Mouse (Mus musculus) forebrain, embryonic 15.5 days (tissue): Measurements from ENCODE around the gene Rbm34. TPM values are rescaled to one million over a fixed set of nuclear protein-coding genes. Genes with fewer than 3 reads are reported as not detected.
A peak's percentile ranks its signal among the peaks of the same experiment; 100 is the strongest.
"Not testable (repeated sequence)": the region's sequence is repeated elsewhere in the genome, so short reads cannot be mapped to it uniquely, and the experiment has no call there.

Experiments
- ATAC-seq: fragments of 200-750 bp; cut with Nextera tagmentation; replicated peaks from 2 replicates; pipeline ENCODE4 v1.8.0; 2017; ENCODE audit warnings: mild to moderate bottlenecking, moderate TSS enrichment, moderate library complexity
- H3K27ac ChIP-seq: fragments of 300-500 bp; sonication (generic); replicated peaks from 2 replicates; pipeline ENCODE4 v1.5.1; 2015; ENCODE audit warnings: mild to moderate bottlenecking, inconsistent platforms
- H3K27me3 ChIP-seq: fragments of 300-500 bp; sonication (generic); 2 replicates; pipeline ENCODE4 v1.6.1; 2015; ENCODE audit warnings: inconsistent platforms
- H3K36me3 ChIP-seq: fragments of 300-500 bp; sonication (generic); 2 replicates; pipeline ENCODE4 v1.6.1; 2015; ENCODE audit warnings: mild to moderate bottlenecking, inconsistent platforms
- H3K4me1 ChIP-seq: fragments of 300-500 bp; sonication (generic); 2 replicates; pipeline ENCODE4 v1.6.1; 2015; ENCODE audit warnings: inconsistent platforms
- H3K4me2 ChIP-seq: fragments of 300-500 bp; sonication (generic); replicated peaks from 2 replicates; pipeline ENCODE4 v1.6.1; 2015; ENCODE audit warnings: mild to moderate bottlenecking, inconsistent platforms
- H3K4me3 ChIP-seq: fragments of 300-500 bp; sonication (generic); 2 replicates; pipeline ENCODE4 v1.5.1; 2015; ENCODE audit warnings: mild to moderate bottlenecking, inconsistent platforms
- H3K9ac ChIP-seq: fragments of 300-500 bp; sonication (generic); replicated peaks from 2 replicates; pipeline ENCODE4 v1.6.1; 2015; ENCODE audit warnings: mild to moderate bottlenecking, inconsistent platforms
- H3K9me3 ChIP-seq: fragments of 300-500 bp; sonication (generic); 2 replicates; pipeline ENCODE4 v1.6.1; 2016; ENCODE audit warnings: inconsistent platforms
- WGBS: fragments of 180-500 bp; shearing (Covaris S2); methylation state at CpG from one replicate; pipeline ENCODE4 v1.1.7; 2015; ENCODE audit warnings: mixed read lengths; 5-methylcytosine and 5-hydroxymethylcytosine counted together
- polyA plus RNA-seq: library from polyadenylated mRNA; unstranded; fragments of >200 nt; fragmentation: Nextera tagmentation; extraction: Ambion mirVana; gene quantifications from 2 replicates; pipeline ENCODE4 v1.2.1, GENCODE M21; 2015

Rbm34 gene
- polyA plus RNA-seq, 1 experiment from 2014 or later, result 26.4 TPM

DNA sequence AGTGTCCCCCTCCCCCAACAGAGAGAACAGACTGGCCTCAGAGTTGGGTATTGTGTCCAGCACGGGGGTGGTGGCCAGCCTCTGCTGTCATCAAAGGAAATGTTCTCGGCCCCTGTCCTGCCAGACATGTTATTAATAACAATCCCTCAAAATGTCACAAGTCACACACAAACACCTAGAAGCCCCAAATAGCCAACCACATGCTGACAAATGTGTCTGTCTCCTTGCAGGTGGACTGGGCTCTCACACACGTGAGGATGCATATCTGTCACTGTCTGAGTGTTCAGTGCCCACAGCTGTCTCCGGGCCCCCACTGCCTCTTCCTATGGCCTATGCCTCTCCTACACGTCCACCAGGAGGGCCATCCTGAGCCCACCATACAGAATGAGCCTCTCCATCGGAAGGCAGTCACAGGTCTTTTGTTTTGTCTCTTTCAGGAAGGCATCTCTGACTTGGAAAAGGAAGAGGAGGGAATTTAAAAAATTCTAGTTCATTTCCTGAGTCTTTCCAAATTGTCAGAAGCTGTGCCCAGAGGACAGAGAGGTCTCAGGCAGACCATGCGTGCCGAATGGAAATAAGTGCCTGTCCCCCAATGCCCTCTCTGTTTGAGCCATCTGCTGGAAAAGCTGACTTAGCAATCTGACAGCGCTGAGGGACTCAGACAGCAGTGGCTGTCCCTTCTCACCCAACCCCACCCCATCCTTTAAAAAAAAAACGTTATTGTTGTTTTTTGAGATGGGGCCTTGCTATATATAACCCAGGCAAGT is 56.1 kb downstream of the Rbm34 start:
- Histone ChIP-seq H3K4me1 (peaks cover 7% of the 10 kb centered on the region), H3K4me2 (no peak overlapping the region), H3K4me3 (no peak overlapping the region), H3K9ac (no peak overlapping the region), H3K27ac (no peak overlapping the region), H3K9me3 (no peaks in the 10 kb centered on the region), H3K36me3 (no peaks in the 10 kb centered on the region), H3K27me3 (no peaks in the 10 kb centered on the region)
- 50% methylated on average over 10 of the region's 10 CpGs for WGBS
- ATAC-seq, result no peak

DNA sequence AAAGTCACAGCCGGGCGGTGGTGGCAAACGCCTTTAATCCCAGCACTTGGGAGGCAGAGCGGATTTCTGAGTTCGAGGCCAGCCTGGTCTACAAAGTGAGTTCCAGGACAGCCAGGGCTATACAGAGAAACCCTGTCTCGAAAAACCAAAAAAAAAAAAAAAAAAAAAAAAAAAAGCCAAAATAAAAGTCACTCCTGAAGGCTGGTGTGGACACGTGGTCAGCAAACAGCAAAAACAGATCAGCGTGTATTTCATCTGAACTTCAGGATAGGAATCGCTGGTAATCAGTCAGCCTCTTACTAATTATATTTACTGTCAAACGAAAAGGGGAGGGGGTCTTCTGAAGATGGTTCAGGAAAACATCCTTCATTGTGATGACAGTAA is 56.8 kb downstream of the Rbm34 start:
- not testable (repeated sequence) for ATAC-seq, H3K4me1 ChIP-seq, H3K9me3 ChIP-seq, H3K4me2 ChIP-seq, H3K27ac ChIP-seq, H3K36me3 ChIP-seq, H3K9ac ChIP-seq, H3K27me3 ChIP-seq, H3K4me3 ChIP-seq
- 69% methylated on average over 10 of the region's 10 CpGs for WGBS

DNA sequence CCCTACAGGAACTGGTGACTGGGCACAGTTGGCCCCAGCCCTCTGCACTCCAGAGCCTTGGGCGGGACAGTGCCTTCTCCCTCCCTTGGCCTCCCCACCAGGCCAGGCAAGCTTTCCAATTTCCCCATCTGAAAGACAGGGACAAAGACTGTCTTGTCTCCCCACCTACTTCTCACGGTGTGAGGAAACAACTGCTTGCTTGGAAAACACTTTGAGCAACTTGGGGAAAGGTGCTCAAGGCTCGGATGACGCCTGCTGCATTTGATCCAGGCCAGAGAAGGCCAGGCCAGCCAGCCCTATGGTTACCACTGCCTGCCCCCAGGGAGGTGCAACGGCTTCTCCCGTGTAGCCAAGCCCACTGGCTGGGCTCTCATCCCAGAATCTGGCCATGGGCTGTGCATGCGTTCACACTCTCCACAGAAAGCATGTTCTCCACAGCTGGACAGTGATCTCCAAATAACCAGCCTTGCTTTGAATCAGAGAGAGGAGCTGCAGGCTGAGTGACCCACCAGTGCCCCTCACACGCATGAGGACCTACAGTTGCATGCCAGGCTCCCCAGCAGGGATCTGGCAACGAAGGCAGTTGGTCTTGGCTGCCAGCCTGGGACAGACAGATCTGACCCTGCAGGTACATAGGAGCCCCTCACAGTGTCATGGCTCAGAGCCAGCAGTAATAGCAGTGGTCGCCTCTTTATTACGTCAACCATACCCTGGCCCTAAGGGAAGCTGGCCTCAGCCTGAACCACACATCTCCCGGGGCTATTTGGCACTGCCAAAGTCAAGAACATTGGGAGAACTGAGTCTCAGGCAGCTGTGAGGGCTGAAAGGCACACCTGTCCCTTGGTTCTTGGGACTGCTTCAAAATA is 57.4 kb downstream of the Rbm34 start:
- 38% methylated on average over 12 of the region's 12 CpGs for WGBS
- H3K9ac ChIP-seq, result no peak overlapping the region
- peaks cover 7% of the 10 kb centered on the region for H3K4me1 ChIP-seq
- H3K4me2 ChIP-seq, result no peak overlapping the region
- H3K36me3 ChIP-seq, result no peaks in the 10 kb centered on the region
- H3K4me3 ChIP-seq, result no peak overlapping the region
- no peaks in the 10 kb centered on the region for H3K9me3 ChIP-seq
- no peaks in the 10 kb centered on the region for H3K27me3 ChIP-seq
- peak; percentile 29; the same call in 1 of the 2 replicates for ATAC-seq
- H3K27ac ChIP-seq, result peak overlapping the region; percentile 24

DNA sequence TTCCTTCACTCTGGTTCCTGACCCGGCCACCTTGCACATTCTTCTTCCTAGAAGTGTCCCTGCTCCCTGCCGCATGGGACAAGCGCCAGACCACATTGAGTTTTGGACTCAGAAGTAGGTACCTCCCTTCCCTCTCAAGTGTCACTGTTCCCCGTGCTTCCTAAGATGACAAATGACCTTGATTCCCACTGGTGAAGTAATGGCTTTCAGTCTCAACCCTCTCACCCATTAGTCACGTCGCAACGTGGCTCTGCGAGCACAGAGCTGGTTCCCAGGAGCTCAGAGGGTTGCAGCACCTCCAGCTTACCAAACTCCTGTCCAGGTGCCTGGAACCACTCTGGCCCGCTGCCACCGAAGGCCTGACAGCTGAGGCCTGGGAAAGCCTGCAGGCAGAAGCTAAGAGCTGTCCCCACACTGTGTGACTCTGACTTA is 61.5 kb downstream of the Rbm34 start:
- Histone ChIP-seq H3K36me3 (no peaks in the 10 kb centered on the region), H3K27me3 (no peaks in the 10 kb centered on the region), H3K9me3 (no peaks in the 10 kb centered on the region), H3K4me2 (no peak overlapping the region), H3K4me3 (no peak overlapping the region), H3K27ac (no peak overlapping the region), H3K9ac (no peak overlapping the region), H3K4me1 (peaks cover 7% of the 10 kb centered on the region)
- no peak for ATAC-seq
- WGBS, result 80% methylated on average over 10 of the region's 10 CpGs

DNA sequence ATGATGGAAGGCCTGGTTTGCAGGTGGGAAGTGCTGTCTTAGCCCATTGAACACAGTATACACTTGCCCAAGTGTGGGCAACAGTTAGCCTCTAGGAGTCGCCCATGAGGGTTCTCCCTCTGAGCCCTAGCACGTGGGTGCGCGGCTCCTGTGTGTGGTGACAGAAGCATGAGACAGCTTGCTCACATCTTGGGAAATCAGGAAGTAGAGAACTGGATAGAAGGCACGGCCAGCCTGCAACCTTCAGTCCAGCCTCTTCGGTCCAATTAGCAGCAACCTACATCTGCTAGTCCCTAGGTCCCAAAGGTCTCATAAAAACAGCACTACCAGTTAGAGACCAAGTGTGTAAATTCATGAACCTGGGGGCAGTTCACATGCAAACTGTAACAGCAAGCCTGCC is 62.1 kb downstream of the Rbm34 start:
- H3K4me1 ChIP-seq, result peaks cover 6% of the 10 kb centered on the region
- H3K27me3 ChIP-seq, result no peaks in the 10 kb centered on the region
- no peak overlapping the region for H3K4me3 ChIP-seq
- H3K9me3 ChIP-seq, result no peaks in the 10 kb centered on the region
- no peak overlapping the region for H3K4me2 ChIP-seq
- ATAC-seq, result no peak
- no peaks in the 10 kb centered on the region for H3K36me3 ChIP-seq
- 81% methylated on average over 6 of the region's 6 CpGs for WGBS
- H3K27ac ChIP-seq, result no peak overlapping the region
- no peak overlapping the region for H3K9ac ChIP-seq

DNA sequence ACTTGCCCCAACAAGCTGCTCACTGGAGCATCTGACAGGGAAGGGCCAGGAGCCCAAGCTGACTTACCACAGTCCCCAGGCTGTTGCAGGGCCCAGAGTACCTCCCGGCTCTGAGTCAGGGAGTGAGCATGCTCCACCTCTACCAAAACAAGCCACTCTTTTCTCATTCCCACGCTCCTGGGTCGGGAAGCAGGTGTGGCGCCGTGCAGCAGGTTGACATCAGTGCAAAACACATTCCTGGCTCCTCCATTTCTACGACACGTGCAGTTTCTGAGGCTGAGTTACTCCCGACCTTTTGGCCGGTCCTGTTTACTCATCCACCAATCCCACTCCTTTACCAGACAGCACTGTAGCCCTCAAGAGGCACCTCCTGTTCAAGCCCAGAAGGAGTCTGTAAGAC is 62.9 kb downstream of the Rbm34 start:
- Histone ChIP-seq H3K4me1 (no peaks in the 10 kb centered on the region), H3K4me2 (no peak overlapping the region), H3K36me3 (no peaks in the 10 kb centered on the region), H3K9ac (no peak overlapping the region), H3K27ac (no peak overlapping the region), H3K4me3 (no peak overlapping the region), H3K9me3 (no peaks in the 10 kb centered on the region), H3K27me3 (no peaks in the 10 kb centered on the region)
- WGBS, result 87% methylated on average over 9 of the region's 9 CpGs
- ATAC-seq, result no peak

DNA sequence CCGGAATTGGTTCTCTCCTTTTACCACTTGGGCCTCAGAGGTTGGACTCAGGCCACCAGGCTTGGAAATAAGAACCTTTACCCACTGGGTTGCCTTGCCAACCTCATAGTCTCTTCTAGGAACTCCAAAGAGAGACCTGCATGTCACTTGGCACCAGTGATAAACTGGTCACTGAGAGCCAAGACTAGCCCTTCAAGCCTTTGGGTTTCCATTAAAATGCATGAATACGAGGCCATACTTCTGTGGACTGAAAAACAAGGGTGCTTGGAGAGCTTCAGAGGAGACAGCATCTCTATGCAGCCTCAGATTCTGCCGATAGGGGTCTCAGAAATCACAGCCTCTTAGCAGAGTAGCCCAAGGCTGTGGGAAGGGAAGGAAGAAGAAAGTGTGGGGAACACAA is 63.5 kb downstream of the Rbm34 start:
- Histone ChIP-seq H3K9ac (no peak overlapping the region), H3K27me3 (no peaks in the 10 kb centered on the region), H3K4me1 (no peaks in the 10 kb centered on the region), H3K4me2 (no peak overlapping the region), H3K27ac (no peak overlapping the region), H3K4me3 (no peak overlapping the region), H3K9me3 (no peaks in the 10 kb centered on the region), H3K36me3 (no peaks in the 10 kb centered on the region)
- WGBS, result 67% methylated on average over 3 of the region's 3 CpGs
- ATAC-seq, result peak; percentile 46; the same call in 1 of the 2 replicates

DNA sequence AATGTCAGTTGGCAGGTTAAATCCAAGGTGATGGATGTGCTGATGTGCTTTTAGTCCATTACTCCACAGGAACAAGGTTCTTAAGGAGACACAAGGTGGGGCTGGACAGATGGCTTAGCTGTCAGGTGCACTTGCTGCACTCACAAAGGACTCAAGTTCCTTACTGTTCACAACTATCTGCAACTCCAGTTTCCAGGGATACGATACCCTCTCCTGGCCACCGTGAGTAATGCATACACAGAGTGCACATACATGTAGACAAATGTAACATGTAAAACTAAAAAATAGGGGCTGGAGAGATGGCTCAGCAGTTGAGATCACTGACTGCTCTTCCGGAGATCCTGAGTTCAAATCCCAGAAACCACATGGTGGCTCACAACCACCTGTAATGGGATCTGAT is 65.5 kb downstream of the Rbm34 start:
- no peak overlapping the region for H3K27ac ChIP-seq
- WGBS, result 92% methylated on average over 3 of the region's 3 CpGs
- no peak overlapping the region for H3K4me3 ChIP-seq
- H3K4me2 ChIP-seq, result no peak overlapping the region
- no peaks in the 10 kb centered on the region for H3K27me3 ChIP-seq
- no peaks in the 10 kb centered on the region for H3K9me3 ChIP-seq
- H3K4me1 ChIP-seq, result no peaks in the 10 kb centered on the region
- ATAC-seq, result no peak
- H3K36me3 ChIP-seq, result no peaks in the 10 kb centered on the region
- no peak overlapping the region for H3K9ac ChIP-seq

DNA sequence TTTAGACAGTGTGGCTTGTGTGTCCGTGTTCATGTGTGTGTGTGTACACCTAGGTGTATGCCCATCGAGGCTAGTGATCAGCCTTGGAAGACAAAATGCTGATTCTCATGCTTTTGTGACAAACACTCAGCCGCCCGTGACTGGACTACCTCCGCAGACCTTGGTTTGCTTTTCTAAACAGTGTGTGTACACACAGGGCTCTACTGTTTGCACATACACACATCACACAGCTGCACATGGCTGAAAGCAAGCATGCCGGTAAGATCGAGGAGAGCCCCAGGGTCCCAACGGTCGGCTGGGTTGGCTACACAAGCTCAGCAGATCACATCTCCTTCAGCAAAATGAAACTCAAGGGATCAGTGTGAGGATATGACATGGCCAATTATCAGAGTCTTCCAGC is 66.9 kb downstream of the Rbm34 start:
- H3K27ac ChIP-seq, result no peak overlapping the region
- no peak overlapping the region for H3K9ac ChIP-seq
- H3K27me3 ChIP-seq, result no peaks in the 10 kb centered on the region
- no peaks in the 10 kb centered on the region for H3K9me3 ChIP-seq
- no peaks in the 10 kb centered on the region for H3K36me3 ChIP-seq
- H3K4me2 ChIP-seq, result no peak overlapping the region
- H3K4me3 ChIP-seq, result no peak overlapping the region
- no peak for ATAC-seq
- 94% methylated on average over 9 of the region's 9 CpGs for WGBS
- H3K4me1 ChIP-seq, result no peaks in the 10 kb centered on the region

DNA sequence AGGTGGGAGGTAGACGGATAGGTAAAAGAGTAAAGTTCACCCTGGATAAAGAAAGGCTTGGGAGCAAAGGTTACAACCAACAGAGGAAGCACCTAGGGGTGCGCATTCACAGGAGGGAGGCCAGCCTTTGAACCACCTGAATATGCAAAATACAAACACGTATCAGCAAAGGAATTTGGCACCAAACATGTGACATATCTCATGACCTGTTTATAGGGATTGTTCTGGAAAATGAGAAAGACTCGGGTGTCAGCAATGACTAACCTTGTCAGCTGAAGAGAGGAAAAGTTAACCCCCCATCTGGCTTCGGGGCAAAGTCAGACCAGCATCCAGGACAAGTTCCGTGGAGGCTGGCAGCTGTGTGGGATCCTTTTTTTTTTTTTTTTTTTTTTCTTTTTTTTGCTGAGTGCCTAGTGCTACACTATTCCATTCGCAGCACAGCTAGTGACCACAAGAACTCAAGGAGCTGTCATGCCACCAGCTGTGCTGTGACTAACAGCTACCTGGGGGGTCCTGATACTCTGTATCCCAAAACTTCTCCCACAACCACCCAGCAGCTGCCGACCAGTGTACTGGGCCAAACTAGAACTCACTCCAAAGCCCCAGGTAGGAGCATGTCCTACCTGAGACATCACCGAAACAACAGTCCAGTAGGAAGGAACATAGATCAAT is 67.5 kb downstream of the Rbm34 start:
- H3K4me1 ChIP-seq, result no peaks in the 10 kb centered on the region
- H3K36me3 ChIP-seq, result no peaks in the 10 kb centered on the region
- no peak for ATAC-seq
- H3K4me3 ChIP-seq, result no peak overlapping the region
- H3K27ac ChIP-seq, result no peak overlapping the region
- H3K9me3 ChIP-seq, result no peaks in the 10 kb centered on the region
- 71% methylated on average over 9 of the region's 9 CpGs for WGBS
- no peak overlapping the region for H3K4me2 ChIP-seq
- H3K9ac ChIP-seq, result no peak overlapping the region
- H3K27me3 ChIP-seq, result no peaks in the 10 kb centered on the region

DNA sequence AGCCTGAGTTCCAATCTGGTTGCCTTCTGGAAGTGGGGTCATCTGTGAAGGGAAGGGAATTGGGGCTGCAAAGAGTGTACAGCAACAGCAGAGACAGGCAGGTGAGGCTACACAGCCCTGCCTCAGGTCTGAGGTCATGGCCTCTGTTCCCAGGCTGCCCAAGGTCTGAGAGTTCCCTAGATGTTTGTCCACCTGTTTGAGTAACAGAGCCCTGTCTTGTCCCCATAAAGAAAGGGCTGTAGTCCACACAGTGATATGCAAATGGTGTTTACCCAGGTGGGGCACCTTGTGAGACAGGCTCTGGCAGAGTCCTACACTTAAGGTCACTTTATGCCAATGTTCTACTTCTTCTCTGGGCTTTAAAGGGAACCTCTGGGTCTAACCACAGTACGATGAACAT is 69.3 kb downstream of the Rbm34 start:
- no peak overlapping the region for H3K9ac ChIP-seq
- ATAC-seq, result no peak
- H3K36me3 ChIP-seq, result no peaks in the 10 kb centered on the region
- WGBS, result 89% methylated on average over 1 of the region's 1 CpGs
- no peaks in the 10 kb centered on the region for H3K4me1 ChIP-seq
- no peak overlapping the region for H3K4me2 ChIP-seq
- H3K27me3 ChIP-seq, result no peaks in the 10 kb centered on the region
- no peak overlapping the region for H3K27ac ChIP-seq
- no peak overlapping the region for H3K4me3 ChIP-seq
- H3K9me3 ChIP-seq, result no peaks in the 10 kb centered on the region

DNA sequence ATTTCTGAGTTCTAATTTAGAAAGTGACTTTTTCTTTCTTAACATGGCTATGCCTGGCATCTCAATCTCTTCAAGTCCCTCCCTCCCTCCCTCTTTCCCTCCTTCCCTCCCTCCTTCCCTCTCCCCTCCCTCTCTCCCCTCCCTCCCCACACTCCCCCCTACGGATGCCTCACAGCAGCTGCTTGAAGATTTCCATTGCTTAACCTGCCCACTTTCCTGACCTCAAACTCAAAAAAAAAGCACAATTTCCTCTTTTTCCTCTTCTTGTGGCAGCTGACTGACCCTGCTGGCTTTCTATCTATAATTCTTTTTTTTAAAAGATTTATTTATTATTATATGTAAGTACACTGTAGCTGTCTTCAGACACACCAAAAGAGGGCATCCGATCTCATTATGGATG is 69.8 kb downstream of the Rbm34 start:
- H3K27ac ChIP-seq, result no peak overlapping the region
- H3K4me1 ChIP-seq, result no peaks in the 10 kb centered on the region
- H3K4me3 ChIP-seq, result no peak overlapping the region
- no peak overlapping the region for H3K4me2 ChIP-seq
- no peak for ATAC-seq
- no peaks in the 10 kb centered on the region for H3K36me3 ChIP-seq
- 75% methylated on average over 2 of the region's 2 CpGs for WGBS
- no peak overlapping the region for H3K9ac ChIP-seq
- no peaks in the 10 kb centered on the region for H3K27me3 ChIP-seq
- H3K9me3 ChIP-seq, result no peaks in the 10 kb centered on the region
